Mouse (Mus musculus) kidney, adult 8-10 months (tissue): Measurements from ENCODE around the gene Acot4.
"Not testable (repeated sequence)": the region's sequence is repeated elsewhere in the genome, so short reads cannot be mapped to it uniquely, and the experiment has no call there.

Source experiments
- DNase-seq, 2 experiments: peaks; one replicate each; pipeline ENCODE4 v3.0.0; 2022

Acot4 gene

DNA sequence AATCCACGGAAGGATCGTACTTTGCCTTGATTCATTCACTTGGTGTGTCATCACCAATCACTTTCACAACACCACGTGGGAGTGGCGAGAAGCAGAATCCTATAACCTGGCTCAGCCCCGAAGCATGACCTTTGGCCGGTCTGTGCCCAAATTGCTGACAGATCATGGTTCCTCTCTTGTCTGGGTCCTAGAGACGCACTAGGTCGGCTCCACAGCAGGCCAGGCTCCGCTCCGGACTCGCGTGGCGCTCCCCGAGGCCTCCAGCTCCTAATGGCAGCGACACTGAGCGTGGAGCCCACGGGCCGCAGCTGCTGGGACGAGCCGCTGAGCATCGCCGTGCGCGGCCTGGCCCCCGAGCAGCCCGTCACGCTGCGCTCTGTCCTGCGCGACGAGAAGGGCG, at the start of gene Acot4:
Gene Acot4, plus strand, starts transcription at position 139 of the 400 bp plus-strand sequence.
- DNase-seq: peak; percentile 84 to 89

DNA sequence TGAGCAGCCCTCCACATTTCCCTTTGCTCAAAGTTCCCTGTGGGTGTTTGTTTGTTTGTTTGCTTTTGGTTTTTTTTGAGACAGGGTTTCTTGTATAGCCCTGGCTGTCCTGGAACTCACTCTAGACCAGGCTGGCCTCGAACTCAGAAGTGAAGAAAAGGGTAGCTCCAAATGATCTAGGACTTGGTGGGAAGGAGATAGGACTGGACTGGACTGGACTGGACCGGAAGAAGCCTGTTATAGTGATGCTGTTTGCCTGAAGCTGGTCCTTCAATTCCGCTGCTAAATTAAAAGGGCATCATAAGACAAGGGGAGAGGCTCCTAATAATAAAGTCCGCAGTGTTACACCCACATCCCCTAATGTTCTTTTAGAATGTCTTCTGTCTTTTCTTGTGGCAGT, 49.7 kb upstream of the Acot4 start:
- DNase-seq: no peak

DNA sequence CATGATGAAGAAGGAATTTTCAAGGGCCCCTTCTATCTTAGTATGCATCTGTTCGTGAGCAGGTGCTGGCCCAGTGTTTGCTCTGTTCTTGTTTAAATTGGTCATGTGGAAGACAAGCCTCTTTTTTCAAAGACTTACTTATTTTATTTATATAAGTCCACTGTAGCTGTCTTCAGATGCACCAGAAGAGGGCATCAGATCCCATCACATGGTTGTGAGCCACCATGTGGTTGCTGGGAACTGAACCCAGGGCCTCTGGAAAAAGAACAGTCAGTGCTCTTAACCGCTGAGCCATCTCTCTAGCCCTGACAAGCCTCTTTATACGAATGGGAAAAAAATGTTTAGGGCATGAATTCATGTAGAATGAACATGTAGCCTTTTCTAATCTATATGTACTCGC, 48.8 kb upstream of the Acot4 start:
- DNase-seq: no peak

GRCm38 (mm10) chr12:83997221-83997620, 41.0 kb upstream of the Acot4 start:
- no peak for DNase-seq

GRCm38 (mm10) chr12:83998341-83999107, 39.7 kb upstream of the Acot4 start:
- DNase-seq: no peak

DNA sequence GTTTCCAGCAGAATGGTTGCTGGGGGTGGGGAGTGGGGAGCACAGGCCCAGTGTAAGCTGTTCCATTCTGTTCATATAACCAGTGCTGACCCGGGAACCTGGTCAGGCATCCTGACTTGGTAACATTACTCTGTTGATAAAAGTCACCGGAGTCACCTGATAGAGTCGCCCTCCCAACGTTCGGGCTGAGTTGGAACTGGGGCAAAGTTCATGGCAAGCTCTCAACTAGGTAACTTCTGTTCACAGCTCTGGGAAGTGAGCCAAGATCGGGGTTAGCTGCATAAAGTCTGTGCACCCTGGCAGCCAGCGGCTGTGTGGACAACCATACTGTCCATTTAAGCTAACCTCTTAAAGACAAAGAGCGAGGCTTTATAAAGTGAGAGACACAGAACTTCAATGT, 38.9 kb upstream of the Acot4 start:
- DNase-seq: peak; percentile 93 to 94

- no peak for DNase-seq
These were observed 37.8 kb upstream of the Acot4 start for GRCm38 (mm10) chr12:84000418-84000817.

GRCm38 (mm10) chr12:84003866-84004265, 34.3 kb upstream of the Acot4 start:
- DNase-seq: no peak

GRCm38 (mm10) chr12:84008251-84008650, 29.9 kb upstream of the Acot4 start:
- peak in 1 of 2 experiments; percentile 28 for DNase-seq

DNA sequence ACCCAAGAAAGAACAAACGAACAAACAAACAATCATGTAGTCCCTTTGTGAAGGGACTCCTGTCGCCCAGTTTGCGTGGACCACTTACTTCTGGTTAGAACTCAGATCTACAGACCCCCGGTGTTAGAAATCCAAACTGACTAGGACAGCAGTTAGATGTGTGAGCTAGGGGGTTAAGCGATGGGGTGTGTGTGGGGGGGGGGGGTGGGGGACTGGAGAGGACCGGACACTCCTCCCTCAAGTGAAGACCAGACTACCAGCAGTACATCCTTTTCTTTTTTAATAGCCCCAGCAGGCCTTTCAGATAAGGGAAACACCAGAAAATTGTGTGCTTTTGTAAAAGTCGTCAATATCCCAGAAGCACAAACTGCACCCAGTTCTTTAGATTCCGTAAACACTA, 29.4 kb upstream of the Acot4 start:
- DNase-seq: no peak

GRCm38 (mm10) chr12:84009171-84009965, 28.8 kb upstream of the Acot4 start, which contains the start of gene Acot1:
Gene Acot1 (plus strand): TSS chr12:84009490.
- DNase-seq: peak; percentile 77 to 84

DNA sequence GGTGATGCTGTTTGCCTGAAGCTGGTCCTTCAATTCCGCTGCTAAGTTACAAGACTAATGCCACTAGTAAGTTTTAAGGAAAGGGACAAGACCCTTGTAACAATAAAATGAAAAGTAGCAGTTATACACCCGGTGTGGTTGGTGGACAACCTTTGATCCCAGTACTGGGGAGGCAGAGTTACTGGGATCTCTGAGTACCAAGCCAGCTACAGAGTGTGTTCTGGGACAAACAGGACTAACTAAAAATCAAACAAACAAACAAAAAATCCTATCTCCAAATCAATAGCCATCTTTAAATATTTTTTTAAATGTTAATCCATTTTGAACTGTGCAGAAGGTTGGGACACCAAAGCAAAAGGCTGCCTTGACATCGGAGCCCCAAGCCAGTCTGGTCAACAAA, 28.0 kb upstream of the Acot4 start:
- DNase-seq: no peak

DNA sequence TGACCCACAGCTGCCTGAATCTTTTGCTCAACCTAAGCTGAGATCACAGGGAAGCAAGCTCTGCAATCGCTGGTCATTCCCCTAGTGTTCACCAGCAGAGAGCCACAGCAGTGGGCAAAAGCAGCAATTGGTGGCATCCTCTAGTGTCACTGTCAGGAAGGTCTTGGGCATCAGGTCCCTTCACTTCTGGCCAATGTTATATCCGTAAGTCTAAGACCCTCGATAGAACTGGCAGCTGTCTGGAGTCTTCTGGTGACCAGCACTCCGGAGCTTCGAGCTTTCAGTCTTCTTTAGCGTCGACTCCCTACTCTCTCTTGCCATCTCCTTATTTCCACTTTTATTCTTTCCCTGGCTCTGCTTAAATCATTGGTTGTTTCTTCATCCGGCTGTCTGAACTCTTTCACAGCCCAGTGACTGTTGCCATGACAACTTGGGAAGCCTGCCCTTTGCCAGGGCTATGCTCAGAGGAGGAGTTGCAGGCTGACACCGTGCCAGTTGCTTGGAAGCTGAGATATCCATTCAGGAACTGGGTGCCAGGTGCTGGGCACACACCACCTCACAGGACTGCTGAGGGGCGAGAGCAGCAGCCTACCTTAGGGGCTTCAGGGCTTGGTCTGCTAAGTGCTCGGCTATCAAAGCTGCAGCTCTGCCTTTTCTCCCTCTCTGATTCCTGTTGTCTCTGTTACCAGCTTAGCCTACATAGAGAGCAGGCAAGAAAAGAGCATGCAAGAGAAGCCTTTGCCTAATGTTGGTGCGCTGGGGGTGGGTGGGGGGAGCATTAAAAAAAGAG, 26.7 kb upstream of the Acot4 start:
- DNase-seq: peak; percentile 96

- no peak for DNase-seq
These were observed 25.0 kb upstream of the Acot4 start for GRCm38 (mm10) chr12:84013130-84013529.

DNA sequence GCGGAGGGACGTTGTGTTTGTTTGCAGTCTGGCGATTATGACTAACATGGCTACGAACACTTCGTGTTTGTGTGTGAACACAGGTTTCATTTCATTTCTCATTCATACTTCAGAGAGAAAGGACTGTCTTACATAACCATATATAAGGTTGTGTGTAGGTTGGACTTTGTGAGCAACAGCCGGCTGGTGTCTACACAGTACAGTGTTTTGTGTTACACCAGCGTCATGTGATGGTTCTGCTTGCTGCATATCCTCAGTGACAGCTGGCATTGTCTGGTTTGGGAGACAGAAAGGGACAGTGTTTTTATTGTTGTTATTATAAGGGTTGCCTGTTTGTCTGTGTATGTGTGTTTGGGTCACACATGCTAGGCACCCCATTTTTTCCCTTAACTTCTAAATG, 24.5 kb upstream of the Acot4 start:
- DNase-seq: no peak

- peak; percentile 91 to 95 for DNase-seq
These were observed 17.7 kb upstream of the Acot4 start for GRCm38 (mm10) chr12:84020528-84020927.

- not testable (repeated sequence) for DNase-seq
These were observed 15.9 kb upstream of the Acot4 start for GRCm38 (mm10) chr12:84022266-84022665.

DNA sequence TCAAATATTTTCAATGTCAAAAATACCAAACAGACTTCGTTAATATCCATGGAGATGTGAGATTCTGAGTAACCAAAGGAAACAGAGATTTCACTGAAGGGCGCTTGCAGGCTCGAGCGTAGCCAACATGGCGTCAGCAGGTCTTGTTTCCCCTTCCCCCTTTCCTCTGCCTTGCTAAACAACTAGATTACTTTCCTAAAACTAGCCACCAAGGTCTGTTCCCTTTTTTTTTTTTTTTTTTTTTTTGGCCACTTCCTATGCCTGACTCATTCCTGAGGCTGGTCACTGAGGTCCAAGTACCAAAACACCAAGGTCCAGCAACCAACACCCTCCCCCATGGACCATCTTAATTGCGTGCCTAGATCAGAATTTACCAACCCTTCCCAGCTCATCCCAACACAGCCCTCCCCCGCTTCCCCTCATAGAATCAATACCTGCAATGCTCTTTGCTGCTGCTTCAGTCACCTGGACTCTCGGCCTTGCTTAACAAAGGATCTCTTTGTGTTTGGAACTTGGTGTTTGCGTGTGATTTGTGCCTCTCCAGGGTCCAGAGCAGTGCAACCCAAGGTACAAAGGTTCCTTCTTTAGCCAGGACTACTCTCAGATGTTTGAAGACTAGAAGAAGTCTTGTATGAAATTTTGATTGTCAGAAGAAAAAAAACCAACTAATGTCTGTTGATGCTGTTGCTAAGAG, 15.0 kb upstream of the Acot4 start:
- DNase-seq: no peak

DNA sequence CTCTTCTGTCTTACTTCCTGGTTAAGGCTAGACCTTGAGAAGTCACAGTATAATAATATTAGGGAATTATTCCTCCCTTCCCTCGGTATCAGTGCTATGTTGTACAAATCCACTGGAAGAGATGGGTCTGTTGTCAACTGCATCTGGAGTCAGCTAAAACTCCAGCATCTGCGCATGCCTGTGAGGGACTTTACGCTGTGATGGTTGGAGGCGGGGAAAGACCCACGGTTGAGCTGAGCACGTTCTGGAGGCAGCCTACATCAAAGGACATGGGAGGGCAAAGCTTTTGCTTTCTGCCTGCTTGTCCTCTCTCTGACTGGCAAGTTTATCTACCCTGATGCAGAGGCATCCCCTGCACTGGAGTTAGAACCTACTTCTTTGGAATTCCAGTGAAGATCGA, 12.3 kb upstream of the Acot4 start:
- DNase-seq: no peak

GRCm38 (mm10) chr12:84028328-84028727, 9.9 kb upstream of the Acot4 start:
- DNase-seq: not testable (repeated sequence)

DNA sequence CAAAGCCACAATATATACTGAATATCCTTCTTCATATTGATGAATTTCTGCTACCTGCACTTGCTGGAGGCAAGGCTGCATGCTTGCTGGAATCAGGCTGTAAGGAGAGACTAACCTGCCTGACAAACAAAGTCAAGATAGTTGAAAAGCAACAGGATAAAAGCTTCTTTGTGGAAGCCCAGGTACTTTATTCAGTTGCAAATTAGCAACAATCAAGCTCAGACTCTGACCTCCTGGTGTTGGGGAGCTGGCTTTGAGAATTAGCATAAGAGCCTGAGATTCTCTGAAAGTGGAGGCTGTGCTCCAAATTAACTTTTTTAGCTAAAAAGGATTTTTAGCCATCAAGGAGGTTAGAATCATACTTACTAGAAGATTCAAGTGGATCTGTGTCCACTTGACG, 9.1 kb upstream of the Acot4 start:
- DNase-seq: not testable (repeated sequence)

GRCm38 (mm10) chr12:84030659-84031332, 7.4 kb upstream of the Acot4 start:
- DNase-seq: peak; percentile 71 to 83
